Mouse (Mus musculus) CH12.LX (cell line): ENCODE results near the gene Olfr452. TPM values are rescaled to one million over a fixed set of nuclear protein-coding genes. Genes with fewer than 3 reads are reported as not detected.

Experiments
- DNase-seq: peaks from one replicate; pipeline ENCODE4 v3.0.0-alpha.2; 2013; ENCODE audit errors: extremely low read depth
- H3K27ac ChIP-seq: 2 replicates; pipeline ENCODE4 v1.5.1; 2012; ENCODE audit warnings: low read depth, mild to moderate bottlenecking, control low read depth, moderate library complexity; ENCODE audit not compliant: insufficient read depth
- H3K27me3 ChIP-seq: replicated peaks from 2 replicates; pipeline ENCODE3; 2012; ENCODE audit warnings: inconsistent platforms
- H3K36me3 ChIP-seq, 2 experiments: replicated peaks in 1 of 2; 2 replicates each; pipeline versions ENCODE3 to v1.6.1; 2012; ENCODE audit warnings: inconsistent platforms in 1 of 2, low read length in 1 of 2, mild to moderate bottlenecking in 1 of 2, mixed read lengths in 1 of 2, moderate library complexity in 1 of 2; ENCODE audit not compliant: control insufficient read depth in 1 of 2, insufficient read depth in 1 of 2
- H3K4me1 ChIP-seq, 2 experiments: 2 replicates each; pipeline ENCODE4 v1.6.1; 2012; ENCODE audit warnings: inconsistent platforms in 1 of 2, moderate library complexity in 1 of 2; ENCODE audit not compliant: insufficient read depth in 2 of 2, control insufficient read depth in 1 of 2
- H3K4me2 ChIP-seq: 2 replicates; pipeline ENCODE4 v1.6.1; 2012; ENCODE audit warnings: low read depth, mild to moderate bottlenecking, control low read depth; ENCODE audit not compliant: poor library complexity, insufficient read depth, severe bottlenecking
- H3K4me3 ChIP-seq, 3 experiments: fragments of 150-350 bp in 1 of 3; sonication (generic) in 1 of 3; replicated peaks in 1 of 3; 2 replicates each; pipeline versions ENCODE3 to v1.5.1; 2011 to 2012; ENCODE audit warnings: low read depth in 2 of 3, low read length in 2 of 3, mild to moderate bottlenecking in 2 of 3, moderate library complexity in 2 of 3, control low read depth in 1 of 3, improper control_type of control experiment in 1 of 3, inconsistent platforms in 1 of 3, mixed read lengths in 1 of 3; ENCODE audit not compliant: poor library complexity in 1 of 3
- H3K79me2 ChIP-seq: replicated peaks from 2 replicates; pipeline ENCODE4 v1.6.1; 2012; ENCODE audit warnings: mild to moderate bottlenecking, moderate library complexity; ENCODE audit not compliant: control insufficient read depth, poor library complexity, insufficient read depth, severe bottlenecking; ENCODE audit errors: extremely low read depth
- H3K9ac ChIP-seq: 2 replicates; pipeline ENCODE4 v1.6.1; 2012; ENCODE audit warnings: low read depth, mild to moderate bottlenecking, control low read depth, moderate library complexity; ENCODE audit not compliant: insufficient read depth
- H3K9me3 ChIP-seq: replicated peaks from 2 replicates; pipeline ENCODE3; 2012; ENCODE audit warnings: low read length, inconsistent platforms, mixed read lengths
- CHD1 ChIP-seq: IDR thresholded peaks from 2 replicates; pipeline ENCODE4 v1.6.1; 2012; ENCODE audit warnings: low read depth, low read length, improper control_type of control experiment, inconsistent platforms
- CHD2 ChIP-seq: IDR thresholded peaks from 2 replicates; pipeline ENCODE4 v1.6.1; 2011; ENCODE audit warnings: low read length, improper control_type of control experiment
- E2F4 ChIP-seq: IDR thresholded peaks from 2 replicates; pipeline ENCODE4 v1.6.1; 2011; ENCODE audit warnings: low read depth, low read length, improper control_type of control experiment; ENCODE audit not compliant: insufficient replicate concordance
- ELF1 ChIP-seq: IDR thresholded peaks from 2 replicates; pipeline ENCODE4 v1.6.1; 2014; ENCODE audit warnings: low read depth, mild to moderate bottlenecking, inconsistent platforms, low read length, improper control_type of control experiment
- EP300 ChIP-seq: IDR thresholded peaks from 2 replicates; pipeline ENCODE4 v1.6.1; 2011; ENCODE audit warnings: low read length, improper control_type of control experiment
- ETS1 ChIP-seq: conservative IDR thresholded peaks from 2 replicates; pipeline ENCODE4 v1.6.1; 2012; ENCODE audit warnings: low read depth, mild to moderate bottlenecking, inconsistent platforms, low read length, improper control_type of control experiment, moderate library complexity
- GABPA ChIP-seq: IDR thresholded peaks from 2 replicates; pipeline ENCODE4 v1.6.1; 2012; ENCODE audit warnings: low read depth, low read length, improper control_type of control experiment, inconsistent platforms; ENCODE audit not compliant: insufficient replicate concordance
- HCFC1 ChIP-seq: IDR thresholded peaks from 2 replicates; pipeline ENCODE4 v1.6.1; 2012; ENCODE audit warnings: low read depth, mild to moderate bottlenecking, inconsistent platforms, low read length, improper control_type of control experiment
- MEF2A ChIP-seq: IDR thresholded peaks from 2 replicates; pipeline ENCODE4 v1.6.1; 2014; ENCODE audit warnings: low read depth, mild to moderate bottlenecking, inconsistent platforms, low read length, improper control_type of control experiment, borderline replicate concordance
- MXI1 ChIP-seq: IDR thresholded peaks from 2 replicates; pipeline ENCODE4 v1.6.1; 2011; ENCODE audit warnings: mild to moderate bottlenecking, low read depth, low read length, improper control_type of control experiment
- MYC ChIP-seq: IDR thresholded peaks from 2 replicates; pipeline ENCODE4 v1.6.1; 2011; ENCODE audit warnings: low read depth, mild to moderate bottlenecking, improper control_type of control experiment, low read length
- NELFE ChIP-seq: IDR thresholded peaks from 2 replicates; pipeline ENCODE4 v1.6.1; 2011; ENCODE audit warnings: low read depth, low read length, improper control_type of control experiment
- PAX5 ChIP-seq: IDR thresholded peaks from 2 replicates; pipeline ENCODE4 v1.6.1; 2012; ENCODE audit warnings: low read length, inconsistent platforms, mixed read lengths
- POLR2AphosphoS2 ChIP-seq: IDR thresholded peaks from 2 replicates; pipeline ENCODE4 v1.6.1; 2011; ENCODE audit warnings: low read depth, low read length, improper control_type of control experiment
- SMC3 ChIP-seq: IDR thresholded peaks from 2 replicates; pipeline ENCODE4 v1.6.1; 2011; ENCODE audit warnings: low read depth, low read length, improper control_type of control experiment
- USF2 ChIP-seq: conservative IDR thresholded peaks from 2 replicates; pipeline ENCODE4 v1.6.1; 2011; ENCODE audit warnings: low read depth, low read length, improper control_type of control experiment
- ZC3H11A ChIP-seq: IDR thresholded peaks from 2 replicates; pipeline ENCODE4 v1.6.1; 2012; ENCODE audit warnings: low read depth, mild to moderate bottlenecking, inconsistent platforms, low read length, improper control_type of control experiment
- ZKSCAN1 ChIP-seq: IDR thresholded peaks from 2 replicates; pipeline ENCODE4 v1.6.1; 2012; ENCODE audit warnings: low read depth, inconsistent platforms, low read length, improper control_type of control experiment, borderline replicate concordance
- dilution Hi-C: fragments of 300-500 bp; cut with MboI; formaldehyde crosslinking; loops from 2 replicates; pipeline ENCODE4 v1.14.3; 2020; ENCODE audit warnings: low sequenced_read_pairs; ENCODE audit not compliant: extremely low pct_unique_long_range_greater_than_20kb, extremely low pct_ligation_motif_present
- in situ Hi-C: fragments of 300-500 bp; cut with MboI; formaldehyde crosslinking; loops from 3 replicates; pipeline ENCODE4 v1.14.3; 2019; ENCODE audit warnings: low sequenced_read_pairs, low pct_ligation_motif_present, low pct_unique_long_range_greater_than_20kb, mixed read lengths
- polyA plus RNA-seq: library from polyadenylated mRNA; unstranded; fragments of >175 nt; gene quantifications from 2 replicates; pipeline ENCODE4 v1.2.1, GENCODE M21; 2012; ENCODE audit warnings: low read depth; ENCODE audit not compliant: insufficient read length
- total RNA-seq, 2 experiments: library from RNA; depleted of rRNA; stranded (reverse); fragments of 300-350 nt in 1 of 2; fragments of >200 nt in 1 of 2; gene quantifications; 2 replicates each; pipeline ENCODE4 v1.2.3; 2012 to 2014

Gene Olfr452
- total and polyA plus RNA-seq, 3 experiments: not detected

DNA sequence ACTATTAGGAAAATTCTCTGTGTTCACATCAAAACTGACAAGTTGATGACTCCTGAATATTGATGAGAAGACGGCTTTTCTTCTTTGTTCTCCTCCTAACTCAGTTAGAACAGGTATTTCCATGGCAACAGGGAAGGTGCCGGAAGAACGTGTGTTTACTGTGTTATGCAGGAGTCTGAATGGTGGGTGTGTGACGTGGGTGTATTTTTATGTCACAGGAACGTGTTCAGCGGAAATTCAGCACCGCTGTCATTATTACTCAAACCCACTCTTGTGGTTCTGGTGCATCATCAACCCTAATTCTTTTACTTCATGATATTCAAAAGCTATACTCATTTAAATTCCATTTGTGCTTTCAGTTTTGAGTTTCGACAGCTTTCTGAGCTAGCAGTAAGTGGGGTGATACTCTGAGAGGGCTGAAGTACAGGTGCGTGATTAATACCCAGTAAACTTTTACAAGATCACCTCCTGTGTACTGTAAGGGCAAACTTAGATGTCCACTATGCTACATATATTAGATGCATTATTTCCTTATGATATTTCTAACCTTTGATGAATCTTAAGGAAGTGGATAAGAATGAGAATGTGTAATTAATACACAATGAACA, 6.2 kb downstream of the Olfr452 start:
- in situ Hi-C loops: no loop called here
- DNase-seq: no peak
- no peak for TF ChIP-seq ZKSCAN1
- no peak for TF ChIP-seq EP300
- no peak for TF ChIP-seq NELFE
- no peak for TF ChIP-seq PAX5
- no peak for TF ChIP-seq ZC3H11A
- TF ChIP-seq SMC3: no peak
- TF ChIP-seq POLR2AphosphoS2: no peak
- TF ChIP-seq HCFC1: no peak
- no peak for TF ChIP-seq USF2
- TF ChIP-seq CHD1: no peak
- TF ChIP-seq MXI1: no peak
- TF ChIP-seq CHD2: no peak
- TF ChIP-seq GABPA: no peak
- TF ChIP-seq ELF1: no peak
- no peak for TF ChIP-seq ETS1
- TF ChIP-seq, all 38 proteins: peak for 0

DNA sequence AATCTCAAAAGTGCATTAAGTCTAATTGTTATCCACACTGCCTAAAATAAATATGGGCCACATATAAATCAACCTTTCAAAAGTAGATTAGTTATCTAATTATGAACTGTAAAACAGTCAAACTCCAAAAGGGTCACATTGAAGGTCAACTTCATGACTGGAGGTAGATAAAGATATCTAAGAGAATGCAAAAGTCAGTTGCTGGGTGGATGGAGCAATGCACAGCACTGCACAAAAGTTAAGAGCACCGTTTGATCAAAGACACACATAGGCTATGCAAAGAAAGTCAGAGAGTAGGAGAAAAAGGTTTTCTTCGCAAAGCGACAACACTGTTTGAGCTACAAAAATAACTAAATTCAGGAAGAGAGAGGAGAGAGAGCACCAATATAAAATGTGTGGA, 10.1 kb downstream of the Olfr452 start:
- Histone ChIP-seq H3K4me2 (no peak overlapping the region), H3K79me2 (no peaks in the 10 kb centered on the region), H3K4me1 (no peaks in the 10 kb centered on the region), H3K27ac (no peak overlapping the region), H3K27me3 (no peaks in the 10 kb centered on the region), H3K4me3 (no peak overlapping the region), H3K9me3 (no peaks in the 10 kb centered on the region), H3K36me3 (no peaks in the 10 kb centered on the region), H3K9ac (no peak overlapping the region)
- dilution Hi-C loops (no loop called here), in situ Hi-C loops (no loop called here)
- DNase-seq: no peak
- no peak for TF ChIP-seq HCFC1

More for the DNA sequence above, 6.2 kb downstream of the Olfr452 start:
- Histone ChIP-seq H3K27me3 (no peaks in the 10 kb centered on the region), H3K9ac (no peak overlapping the region), H3K9me3 (no peaks in the 10 kb centered on the region), H3K27ac (no peak overlapping the region), H3K4me3 (no peak overlapping the region), H3K4me2 (no peak overlapping the region), H3K79me2 (no peaks in the 10 kb centered on the region), H3K4me1 (no peaks in the 10 kb centered on the region), H3K36me3 (no peaks in the 10 kb centered on the region)
- dilution Hi-C loops: no loop called here

GRCm38 (mm10) chr6:42811639-42812038, 26.7 kb downstream of the Olfr452 start, which contains the start of gene Olfr450:
Gene Olfr450, plus strand, starts transcription at chr6:42811939.
- Histone ChIP-seq H3K9ac (no peak within 1 kb of the TSS), H3K27me3 (no peaks in the 10 kb centered on the region), H3K4me2 (no peak within 1 kb of the TSS), H3K9me3 (no peaks in the 10 kb centered on the region), H3K27ac (no peak within 1 kb of the TSS), H3K36me3 (no peaks in the 10 kb centered on the region), H3K4me1 (no peaks in the 10 kb centered on the region), H3K4me3 (no peak within 1 kb of the TSS), H3K79me2 (no peaks in the 10 kb centered on the region)
- in situ Hi-C loops: no loop called here
- no peak for TF ChIP-seq MYC
- TF ChIP-seq MEF2A: no peak
- TF ChIP-seq E2F4: no peak
- DNase-seq: no peak
- dilution Hi-C loops: no loop called here
